In genomic region chr10:25801499-25801898, GRCm38 (mm10) we compare ENCODE assay signal across 15 mouse cellular contexts.
"Had no signal": no experiment of that assay in that cellular context is flagged by ENCODE, and none has a peak within 500 bp of the region (broad histone marks: within the 10 kb centered on the region; RNA-seq: fewer than 3 reads in every experiment).

No protein-coding gene starts in this region.

- H3K9ac ChIP-seq: kidney, embryonic 15.5 days; liver, embryonic 13.5 days; lung, embryonic 14.5 days; midbrain, embryonic 13.5 days had no signal

- ATAC-seq: midbrain, embryonic 13.5 days; midbrain, embryonic 16.5 days had no signal

- H3K27me3 ChIP-seq: kidney, embryonic 15.5 days; liver, embryonic 13.5 days; midbrain, embryonic 13.5 days had no signal

- H3K4me2 ChIP-seq: kidney, embryonic 15.5 days; liver, embryonic 13.5 days; lung, embryonic 14.5 days; midbrain, embryonic 13.5 days had no signal

- H3K27ac ChIP-seq: kidney, embryonic 15.5 days; left cerebral cortex, adult 2 months; liver, embryonic 13.5 days; midbrain, embryonic 10.5 days; midbrain, embryonic 13.5 days had no signal

- DNase-seq: kidney, adult 8-10 months; kidney, postnatal 10 days; kidney, postnatal 36 days; layer of hippocampus, postnatal 36 days; liver, embryonic 13.5 days; lung, embryonic 14.5 days; lung, postnatal 14 days; lung, postnatal 4 days; thymus, adult 18-20 months; thymus, postnatal 36 days had no signal

- H3K36me3 ChIP-seq: kidney, embryonic 15.5 days; liver, embryonic 13.5 days; midbrain, embryonic 10.5 days; midbrain, embryonic 13.5 days had no signal

- H3K4me1 ChIP-seq: kidney, embryonic 15.5 days; liver, embryonic 13.5 days; midbrain, embryonic 10.5 days; midbrain, embryonic 13.5 days had no signal

- H3K9me3 ChIP-seq: kidney, embryonic 15.5 days; liver, embryonic 13.5 days; midbrain, embryonic 10.5 days; midbrain, embryonic 13.5 days had no signal

- H3K4me3 ChIP-seq: kidney, embryonic 15.5 days; left cerebral cortex, adult 2 months; liver, embryonic 13.5 days; midbrain, embryonic 10.5 days; midbrain, embryonic 13.5 days had no signal
